Mouse (Mus musculus): ENCODE data around the gene Akap8. TPM values are rescaled to one million over a fixed set of nuclear protein-coding genes. Genes with fewer than 3 reads are reported as not detected.

Akap8 gene
- polyA plus RNA-seq, 1 experiment, result 77.4 TPM

DNA sequence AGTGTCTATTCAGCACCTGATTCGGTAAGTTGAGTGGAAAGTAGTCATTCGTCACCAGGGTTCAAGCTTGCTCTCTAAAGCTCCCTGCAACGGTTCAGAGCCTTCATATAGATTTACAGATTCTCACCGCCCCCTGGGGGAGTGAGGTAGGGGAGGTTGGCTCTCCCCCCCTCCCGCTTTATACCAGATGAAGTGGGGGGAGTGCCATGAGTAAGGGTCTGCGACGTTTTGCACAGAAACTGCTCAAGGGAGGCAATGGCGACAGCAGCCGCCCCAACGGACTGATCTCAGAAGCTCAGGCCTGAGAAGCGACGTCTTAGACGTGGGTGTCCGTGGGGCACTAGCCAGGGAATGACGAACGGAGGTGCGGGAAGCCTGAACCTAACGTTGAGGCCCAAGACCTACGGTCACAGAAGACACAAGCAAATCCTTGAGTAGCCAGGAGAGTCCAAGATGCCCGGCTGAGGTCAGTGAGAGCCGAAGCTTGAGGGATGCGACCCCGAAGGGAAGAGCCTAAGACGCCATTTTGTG, 28.9 kb upstream of the Akap8 start:
- Histone ChIP-seq H3K4me3 (ENCODE audit: insufficient read depth, low read length) (peak overlapping the region; percentile 77), H3K4me1 (ENCODE audit: control insufficient read depth, insufficient read depth, low read length) (peaks cover 7% of the 10 kb centered on the region), H3K27ac (ENCODE audit: insufficient read depth, low read depth, low read length) (0 out of 2 replicates have a peak overlapping the region, but pooled peaks have one; percentile 23)
- TF ChIP-seq CTCF (IDR thresholded peaks at IDR 0.05; ENCODE audit: low read depth, low read length), result no peak
- no peak for TF ChIP-seq POLR2A (IDR thresholded peaks at IDR 0.05; ENCODE audit: borderline replicate concordance, low read depth, low read length)

DNA sequence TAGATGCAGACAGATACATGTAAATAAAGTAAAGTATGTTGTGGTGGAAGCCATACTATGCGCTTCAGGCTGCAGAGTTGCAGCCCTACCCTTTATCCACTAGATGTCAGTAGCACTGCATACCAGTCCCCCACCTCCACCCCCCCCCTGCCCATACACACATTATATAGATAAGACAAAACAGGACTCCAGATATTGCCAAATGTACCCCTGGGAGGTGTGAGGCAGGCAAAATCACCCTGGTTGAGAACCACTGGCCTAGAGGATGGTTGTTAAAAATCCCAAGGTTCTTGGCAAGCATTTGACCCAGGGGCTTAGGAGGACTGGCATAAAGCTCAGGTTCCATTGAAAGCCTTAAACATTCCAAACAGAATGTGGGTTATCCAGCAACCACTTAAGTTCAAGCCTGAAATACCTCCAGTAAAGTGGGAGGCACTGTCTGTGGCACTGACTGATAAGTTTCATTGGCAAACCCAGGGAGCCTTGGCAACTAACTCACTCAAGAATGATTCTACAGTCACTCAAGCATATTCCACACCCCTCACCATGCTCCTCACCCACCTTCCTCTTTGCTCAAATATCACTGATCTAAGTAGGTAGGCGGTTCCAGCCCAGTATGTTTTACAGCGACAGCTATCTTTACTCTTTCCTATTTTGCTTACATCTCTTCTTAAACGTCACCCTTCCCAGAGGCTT, 28.1 kb upstream of the Akap8 start:
- peak; percentile 78 for TF ChIP-seq CTCF (IDR thresholded peaks at IDR 0.05; ENCODE audit: low read depth, low read length)
- no peak for TF ChIP-seq POLR2A (IDR thresholded peaks at IDR 0.05; ENCODE audit: borderline replicate concordance, low read depth, low read length)
- no peak overlapping the region for H3K27ac ChIP-seq (ENCODE audit: insufficient read depth, low read depth, low read length)
- peaks cover 7% of the 10 kb centered on the region for H3K4me1 ChIP-seq (ENCODE audit: control insufficient read depth, insufficient read depth, low read length)
- H3K4me3 ChIP-seq (ENCODE audit: insufficient read depth, low read length), result peak overlapping the region; percentile 77

DNA sequence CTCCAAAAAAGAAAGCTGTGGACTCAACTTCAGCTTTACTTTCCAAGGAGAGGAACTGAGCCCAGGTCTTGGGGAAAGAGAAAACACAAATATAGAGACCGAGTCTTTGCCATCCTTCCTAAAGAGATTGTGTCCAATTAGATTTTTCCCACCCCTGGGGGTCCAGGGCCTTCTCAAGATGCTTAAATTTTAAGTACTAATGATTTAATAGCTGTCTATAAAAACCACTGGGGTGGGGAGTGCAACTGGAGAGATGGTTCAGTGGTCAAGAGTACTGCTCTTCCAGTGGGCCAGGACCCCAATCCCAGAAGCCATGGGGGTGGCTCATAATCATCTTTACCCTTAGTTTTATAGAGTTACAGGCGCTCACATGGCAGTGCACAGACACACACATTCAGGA, 27.4 kb upstream of the Akap8 start:
- H3K27ac ChIP-seq (ENCODE audit: insufficient read depth, low read depth, low read length), result no peak overlapping the region
- peaks cover 7% of the 10 kb centered on the region for H3K4me1 ChIP-seq (ENCODE audit: control insufficient read depth, insufficient read depth, low read length)
- TF ChIP-seq CTCF (IDR thresholded peaks at IDR 0.05; ENCODE audit: low read depth, low read length), result no peak
- TF ChIP-seq POLR2A (IDR thresholded peaks at IDR 0.05; ENCODE audit: borderline replicate concordance, low read depth, low read length), result no peak
- no peak overlapping the region for H3K4me3 ChIP-seq (ENCODE audit: insufficient read depth, low read length)

DNA sequence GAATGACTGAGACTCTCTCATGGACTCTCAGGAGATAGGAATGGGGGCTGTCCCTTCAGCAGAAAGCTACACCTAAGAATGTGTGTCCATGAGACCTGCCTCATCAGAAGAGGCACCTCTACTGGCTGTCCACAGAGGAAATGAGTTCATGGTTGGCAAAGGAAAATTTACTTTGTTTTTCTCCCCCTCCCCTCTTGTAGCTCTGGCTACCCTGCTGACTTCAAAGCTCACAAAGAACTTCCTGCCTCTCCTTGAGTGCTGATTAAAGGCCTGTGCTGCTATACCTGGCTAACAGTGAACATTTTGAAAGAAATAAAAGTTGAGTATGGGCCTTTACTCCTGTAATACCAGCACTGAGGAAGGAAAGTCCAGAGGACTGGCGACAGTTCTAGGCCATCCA, 20.1 kb upstream of the Akap8 start:
- peaks cover 10% of the 10 kb centered on the region for H3K4me1 ChIP-seq (ENCODE audit: control insufficient read depth, insufficient read depth, low read length)
- H3K4me3 ChIP-seq (ENCODE audit: insufficient read depth, low read length), result no peak overlapping the region
- no peak for TF ChIP-seq CTCF (IDR thresholded peaks at IDR 0.05; ENCODE audit: low read depth, low read length)
- no peak for TF ChIP-seq POLR2A (IDR thresholded peaks at IDR 0.05; ENCODE audit: borderline replicate concordance, low read depth, low read length)
- no peak overlapping the region for H3K27ac ChIP-seq (ENCODE audit: insufficient read depth, low read depth, low read length)

DNA sequence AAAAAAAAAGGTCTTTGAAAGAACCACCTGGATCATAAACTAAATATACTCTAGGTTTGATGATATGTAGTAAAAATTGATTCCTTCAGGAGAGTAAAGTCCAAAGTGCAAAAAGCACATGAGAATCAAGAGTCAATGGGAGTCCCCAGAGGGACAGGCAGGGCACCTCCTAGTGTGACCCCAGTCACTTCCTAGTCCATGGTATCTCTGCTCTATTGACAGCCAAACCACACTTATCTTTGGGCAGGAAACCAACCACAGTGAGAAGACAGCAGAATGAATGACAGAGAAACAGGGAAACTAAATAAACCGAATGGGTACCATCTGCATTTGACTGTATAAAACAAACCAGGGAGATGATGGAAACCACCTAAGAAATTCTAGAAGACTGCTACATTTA, 19.1 kb upstream of the Akap8 start:
- Histone ChIP-seq H3K27ac (ENCODE audit: insufficient read depth, low read depth, low read length) (no peak overlapping the region), H3K4me1 (ENCODE audit: control insufficient read depth, insufficient read depth, low read length) (peaks cover 18% of the 10 kb centered on the region), H3K4me3 (ENCODE audit: insufficient read depth, low read length) (no peak overlapping the region)
- TF ChIP-seq POLR2A (IDR thresholded peaks at IDR 0.05; ENCODE audit: borderline replicate concordance, low read depth, low read length) (no peak), CTCF (IDR thresholded peaks at IDR 0.05; ENCODE audit: low read depth, low read length) (no peak)

DNA sequence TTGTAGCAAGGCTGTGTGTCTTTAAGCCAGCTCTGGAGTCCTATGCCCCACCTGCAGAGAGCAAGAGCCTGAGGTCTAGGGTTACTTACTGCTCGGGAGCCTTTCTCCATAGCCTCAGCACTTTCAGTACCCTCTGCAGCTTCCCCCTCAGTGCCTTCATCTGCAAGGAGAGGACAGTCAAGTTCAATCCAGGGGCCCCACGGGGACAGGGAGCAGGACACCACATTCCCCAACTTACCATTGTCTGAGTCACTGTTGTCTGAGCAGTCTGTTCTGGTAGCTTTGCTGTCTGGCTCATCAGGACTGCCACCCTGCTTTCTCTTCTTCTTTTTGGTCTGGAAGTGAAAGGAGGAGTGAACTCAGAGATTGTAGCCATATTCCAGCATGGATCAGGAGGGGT, 14.8 kb upstream of the Akap8 start:
- TF ChIP-seq POLR2A (IDR thresholded peaks at IDR 0.05; ENCODE audit: borderline replicate concordance, low read depth, low read length) (no peak), CTCF (IDR thresholded peaks at IDR 0.05; ENCODE audit: low read depth, low read length) (no peak)
- H3K4me1 ChIP-seq (ENCODE audit: control insufficient read depth, insufficient read depth, low read length), result peaks cover 18% of the 10 kb centered on the region
- H3K4me3 ChIP-seq (ENCODE audit: insufficient read depth, low read length), result no peak overlapping the region
- H3K27ac ChIP-seq (ENCODE audit: insufficient read depth, low read depth, low read length), result peak overlapping the region; percentile 74

DNA sequence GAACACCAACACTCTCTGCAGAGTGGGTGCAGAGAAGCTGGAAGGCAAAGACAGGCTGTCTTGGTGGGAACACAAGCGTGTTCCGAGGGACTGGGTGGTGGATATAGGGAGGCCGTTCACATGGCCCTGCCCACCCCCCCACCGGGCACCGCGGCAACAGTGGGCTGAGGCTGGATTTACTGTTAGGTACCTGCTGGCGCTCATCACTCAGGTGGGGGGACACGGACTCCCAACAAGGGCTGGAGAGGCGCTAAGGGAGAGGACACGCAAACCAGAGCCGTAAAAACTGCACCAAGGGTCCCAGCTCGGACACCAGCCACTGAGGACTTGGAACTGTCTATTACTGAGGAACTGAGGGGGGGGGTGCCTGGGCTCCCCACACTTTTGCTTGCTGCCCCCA, 13.9 kb upstream of the Akap8 start:
- Histone ChIP-seq H3K27ac (ENCODE audit: insufficient read depth, low read depth, low read length) (no peak overlapping the region), H3K4me3 (ENCODE audit: insufficient read depth, low read length) (no peak overlapping the region), H3K4me1 (ENCODE audit: control insufficient read depth, insufficient read depth, low read length) (peaks cover 18% of the 10 kb centered on the region)
- TF ChIP-seq CTCF (IDR thresholded peaks at IDR 0.05; ENCODE audit: low read depth, low read length) (no peak), POLR2A (IDR thresholded peaks at IDR 0.05; ENCODE audit: borderline replicate concordance, low read depth, low read length) (no peak)

DNA sequence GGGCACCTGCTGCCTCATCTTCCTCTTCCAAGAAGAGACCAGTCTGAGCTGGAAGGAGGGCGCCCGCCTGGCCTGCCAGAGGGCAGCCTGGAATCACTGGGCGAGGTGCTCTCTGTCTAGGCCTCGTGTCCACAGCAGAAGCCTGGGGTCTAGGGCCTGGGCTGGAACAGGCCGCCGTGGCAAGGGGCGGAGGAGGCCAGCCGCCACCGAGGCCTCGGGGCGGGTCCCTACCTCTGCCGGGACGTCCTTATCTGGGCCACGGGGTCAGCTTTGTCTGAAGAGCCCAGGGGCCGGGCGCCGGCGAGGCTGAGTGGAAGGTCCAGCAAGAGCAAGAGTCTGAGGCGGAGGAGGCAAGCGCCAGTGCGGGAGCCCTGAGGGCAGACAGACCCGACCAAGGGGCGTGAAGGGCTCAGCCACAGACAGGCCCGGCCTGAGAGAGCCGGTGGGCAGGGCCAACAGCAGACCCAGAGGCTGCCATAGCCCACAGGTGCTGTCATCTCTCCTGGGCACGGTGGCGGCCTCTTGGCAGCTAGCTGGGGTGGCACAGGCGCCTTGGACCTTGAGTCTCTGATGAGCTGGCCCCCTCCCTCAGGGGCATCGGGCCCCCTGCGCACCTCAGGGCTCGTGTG, 12.8 kb upstream of the Akap8 start:
- Histone ChIP-seq H3K27ac (ENCODE audit: insufficient read depth, low read depth, low read length) (no peak overlapping the region), H3K4me3 (ENCODE audit: insufficient read depth, low read length) (no peak overlapping the region), H3K4me1 (ENCODE audit: control insufficient read depth, insufficient read depth, low read length) (peaks cover 18% of the 10 kb centered on the region)
- no peak for TF ChIP-seq POLR2A (IDR thresholded peaks at IDR 0.05; ENCODE audit: borderline replicate concordance, low read depth, low read length)
- TF ChIP-seq CTCF (IDR thresholded peaks at IDR 0.05; ENCODE audit: low read depth, low read length), result no peak

DNA sequence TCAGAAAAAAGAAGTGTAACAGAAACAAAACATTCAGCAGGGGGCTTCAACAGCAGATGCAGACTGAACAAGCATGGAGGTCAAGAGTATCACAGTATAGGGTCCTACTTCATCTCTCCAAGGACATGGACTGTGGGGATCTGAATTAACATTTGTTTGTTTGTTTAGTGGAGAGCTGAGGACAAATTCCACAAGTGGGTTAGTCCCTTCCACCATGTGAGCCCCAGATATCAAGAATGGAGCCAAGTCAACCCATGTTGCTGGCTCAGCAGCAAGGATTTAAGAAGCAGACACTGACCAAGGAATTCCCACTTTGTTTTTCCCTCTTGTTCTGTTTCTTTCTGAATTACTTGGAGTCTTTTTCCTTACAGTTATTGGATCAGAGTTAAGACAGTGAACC, 6.5 kb upstream of the Akap8 start:
- Histone ChIP-seq H3K4me3 (ENCODE audit: insufficient read depth, low read length) (no peak overlapping the region), H3K27ac (ENCODE audit: insufficient read depth, low read depth, low read length) (no peak overlapping the region), H3K4me1 (ENCODE audit: control insufficient read depth, insufficient read depth, low read length) (no peaks in the 10 kb centered on the region)
- TF ChIP-seq CTCF (IDR thresholded peaks at IDR 0.05; ENCODE audit: low read depth, low read length) (no peak), POLR2A (IDR thresholded peaks at IDR 0.05; ENCODE audit: borderline replicate concordance, low read depth, low read length) (no peak)

DNA sequence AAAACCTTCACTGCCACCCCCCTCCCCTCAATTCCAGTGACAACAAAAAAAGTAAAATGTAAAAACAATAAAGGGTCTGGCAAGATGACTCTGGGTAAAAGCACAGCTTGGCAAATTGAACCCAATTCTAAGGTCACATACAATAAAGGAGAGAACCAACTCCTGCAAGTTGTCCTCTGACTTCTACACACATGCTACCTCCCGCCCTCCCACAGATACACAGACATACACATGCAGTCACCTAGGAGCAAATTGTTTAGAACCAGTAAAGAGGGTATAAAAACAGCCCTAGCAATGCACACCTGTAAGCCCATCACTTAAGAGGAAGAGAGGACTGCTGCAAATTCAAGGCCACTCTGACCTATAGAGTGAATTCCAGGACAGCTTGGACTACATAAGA, 1.8 kb upstream of the Akap8 start:
- TF ChIP-seq CTCF (IDR thresholded peaks at IDR 0.05; ENCODE audit: low read depth, low read length), result no peak
- TF ChIP-seq POLR2A (IDR thresholded peaks at IDR 0.05; ENCODE audit: borderline replicate concordance, low read depth, low read length), result no peak
- Histone ChIP-seq H3K4me1 (ENCODE audit: control insufficient read depth, insufficient read depth, low read length) (peaks cover 8% of the 10 kb centered on the region), H3K4me3 (ENCODE audit: insufficient read depth, low read length) (no peak overlapping the region), H3K27ac (ENCODE audit: insufficient read depth, low read depth, low read length) (no peak overlapping the region)
